Mouse (Mus musculus) adrenal gland, postnatal 14 days (tissue): ENCODE measurements around the gene Zfand5. TPM values are rescaled to one million over a fixed set of nuclear protein-coding genes. Genes with fewer than 3 reads are reported as not detected.
A peak's percentile ranks its signal among the peaks of the same experiment; 100 is the strongest.

Experiments used
- DNase-seq: peaks from one replicate; pipeline ENCODE4 v3.0.0; 2021; ENCODE audit warnings: mixed read lengths
- total RNA-seq: library from RNA; stranded (reverse); gene quantifications from 2 replicates; pipeline ENCODE4 v1.2.3, GENCODE M21; 2021

The Zfand5 gene
- total RNA-seq, 1 experiment from 2014 or later: 210 TPM

DNA sequence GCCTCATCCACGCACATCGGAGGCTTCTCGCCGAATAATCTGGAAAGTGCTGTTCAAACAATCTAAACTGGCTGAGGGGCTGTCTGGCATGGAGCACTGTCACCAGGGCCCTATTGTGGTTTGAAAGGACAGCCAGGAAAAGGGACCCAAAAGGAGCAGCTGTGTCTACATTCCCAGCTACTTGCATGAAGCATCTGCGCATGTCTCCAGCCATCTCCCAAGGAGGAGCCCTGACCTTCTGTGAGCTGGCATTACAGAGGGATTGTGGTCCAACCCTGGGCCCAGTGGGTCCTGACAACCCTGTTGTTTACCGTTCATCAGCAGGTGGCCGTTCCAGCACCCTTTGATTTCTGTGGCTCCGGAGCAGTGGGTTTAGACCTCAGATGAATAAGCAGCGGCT is 56.9 kb downstream of the Zfand5 start:
- DNase-seq: no peak

GRCm38 (mm10) chr19:21329770-21330169 is 57.7 kb downstream of the Zfand5 start:
- DNase-seq: peak; percentile 76

DNA sequence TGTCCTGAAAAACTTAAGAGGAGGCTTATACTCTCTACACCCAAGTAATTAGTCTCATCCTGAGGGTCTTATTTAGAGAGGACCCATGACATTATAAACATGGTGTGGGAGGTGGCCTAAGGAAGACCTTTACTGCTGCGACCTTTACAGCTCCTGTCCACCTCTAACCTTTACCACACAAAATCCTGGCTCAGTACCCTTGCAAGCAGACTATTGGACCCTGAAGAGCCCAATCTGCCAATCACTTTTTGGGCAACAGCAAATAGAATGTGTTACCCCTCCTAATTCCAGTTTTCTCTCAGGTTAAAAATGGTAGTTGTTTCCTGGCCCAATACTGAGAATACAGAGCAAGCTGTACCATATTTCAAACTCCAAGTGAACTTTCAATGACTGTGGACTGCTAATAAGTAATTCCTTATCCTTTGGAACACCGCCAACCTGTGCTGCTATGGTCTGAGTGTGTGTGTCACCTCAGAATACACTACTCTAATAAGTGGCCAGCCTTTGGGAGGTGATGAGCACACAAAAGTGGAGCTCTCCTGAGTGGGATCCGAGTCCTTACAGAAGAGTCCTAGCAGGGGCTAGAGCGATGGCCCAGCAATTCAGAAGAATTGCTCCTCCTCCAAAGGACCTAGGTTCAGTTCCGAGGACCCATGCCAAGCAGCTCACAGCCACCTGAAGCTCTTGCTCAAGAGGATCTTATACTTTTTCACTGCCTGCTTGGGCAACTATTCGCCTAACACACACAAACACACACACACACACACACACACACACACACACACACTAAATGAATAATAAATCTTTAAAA is 58.4 kb downstream of the Zfand5 start:
- DNase-seq: no peak

GRCm38 (mm10) chr19:21331621-21332155 is 59.6 kb downstream of the Zfand5 start:
- DNase-seq: no peak

Other genes with a start within 250 kb of the Zfand5 start
- 9.9 and 10.1 TPM in 2 replicates for gene Gda, start 201.2 kb downstream of the Zfand5 start, total RNA-seq